Mouse (Mus musculus): Measurements from ENCODE around the gene Sohlh2. TPM values are rescaled to one million over a fixed set of nuclear protein-coding genes. Genes with fewer than 3 reads are reported as not detected.

The Sohlh2 gene
- not detected for polyA plus RNA-seq (2014; fragmentation: Illumina TruSeq; extraction: RNeasy Lipid Tissue Mini Kit (QIAGEN cat#74804); ENCODE audit: low read depth, low replicate concordance)

GRCm38 (mm10) chr3:55181766-55182165, at the start of gene Sohlh2:
Gene Sohlh2, plus strand, starts transcription at chr3:55182028.

GRCm38 (mm10) chr3:55137039-55137438, 44.8 kb upstream of the Sohlh2 start, which contains the start of gene Ccdc169:
Gene Ccdc169, plus strand, starts transcription at chr3:55137339.

GRCm38 (mm10) chr3:55241730-55242421, 60.0 kb downstream of the Sohlh2 start, which contains the start of gene Dclk1:
Gene Dclk1, plus strand, starts transcription at chr3:55242364.

Other genes with a start within 250 kb of the Sohlh2 start
- gene Ccna1, start 126.5 kb upstream of the Sohlh2 start, polyA plus RNA-seq (2014; fragmentation: Illumina TruSeq; extraction: RNeasy Lipid Tissue Mini Kit (QIAGEN cat#74804); ENCODE audit: low read depth, low replicate concordance) = not detected
- 28.1 TPM for gene Spg20, start 69.9 kb upstream of the Sohlh2 start, polyA plus RNA-seq (2014; fragmentation: Illumina TruSeq; extraction: RNeasy Lipid Tissue Mini Kit (QIAGEN cat#74804); ENCODE audit: low read depth, low replicate concordance)
- gene Ccdc169, start 44.7 kb upstream of the Sohlh2 start, polyA plus RNA-seq (2014; fragmentation: Illumina TruSeq; extraction: RNeasy Lipid Tissue Mini Kit (QIAGEN cat#74804); ENCODE audit: low read depth, low replicate concordance) = not detected
- 3.0 TPM for gene Dclk1, start 60.3 kb downstream of the Sohlh2 start, polyA plus RNA-seq (2014; fragmentation: Illumina TruSeq; extraction: RNeasy Lipid Tissue Mini Kit (QIAGEN cat#74804); ENCODE audit: low read depth, low replicate concordance)

All from heart, adult 10 weeks (tissue).